Mouse (Mus musculus) stomach, postnatal 0 days (tissue): Measurements from ENCODE around the gene Smc5. TPM values are rescaled to one million over a fixed set of nuclear protein-coding genes. Genes with fewer than 3 reads are reported as not detected.

Source experiments
- ATAC-seq: fragments of 200-750 bp; cut with Nextera tagmentation; 2 replicates; pipeline ENCODE4 v1.8.0; 2017; ENCODE audit not compliant: low FRiP score, low TSS enrichment
- DNase-seq: peaks from one replicate; pipeline ENCODE4 v3.0.0-alpha.2; 2016; ENCODE audit warnings: low spot score
- H3K27ac ChIP-seq: fragments of 300-500 bp; sonication (generic); replicated peaks from 2 replicates; pipeline ENCODE4 v1.5.1; 2014; ENCODE audit warnings: mild to moderate bottlenecking, control low read depth
- H3K27me3 ChIP-seq: fragments of 300-500 bp; sonication (generic); 2 replicates; pipeline ENCODE4 v1.6.1; 2014; ENCODE audit warnings: low read length; ENCODE audit not compliant: control insufficient read depth, insufficient read depth
- H3K36me3 ChIP-seq: fragments of 300-500 bp; sonication (generic); 2 replicates; pipeline ENCODE4 v1.6.1; 2014; ENCODE audit warnings: low read length, mixed read lengths; ENCODE audit not compliant: control insufficient read depth, insufficient read depth
- H3K4me1 ChIP-seq: fragments of 300-500 bp; sonication (generic); replicated peaks from 2 replicates; pipeline ENCODE4 v1.6.1; 2014; ENCODE audit warnings: antibody characterized with exemption; ENCODE audit not compliant: control insufficient read depth, insufficient read depth
- H3K4me2 ChIP-seq: fragments of 300-500 bp; sonication (generic); replicated peaks from 2 replicates; pipeline ENCODE4 v1.6.1; 2014; ENCODE audit warnings: low read depth, mild to moderate bottlenecking, control low read depth, moderate library complexity
- H3K4me3 ChIP-seq: fragments of 300-500 bp; sonication (generic); 2 replicates; pipeline ENCODE4 v1.5.1; 2014; ENCODE audit warnings: low read depth, low read length, control low read depth
- H3K9ac ChIP-seq: fragments of 300-500 bp; sonication (generic); 2 replicates; pipeline ENCODE4 v1.6.1; 2014; ENCODE audit warnings: mild to moderate bottlenecking, low read length, control low read depth, mixed read lengths
- H3K9me3 ChIP-seq: fragments of 300-500 bp; sonication (generic); 2 replicates; pipeline ENCODE4 v1.6.1; 2016; ENCODE audit warnings: low read length; ENCODE audit not compliant: control insufficient read depth
- CTCF ChIP-seq: IDR thresholded peaks from 2 replicates; pipeline ENCODE4 v1.5.1; 2016; ENCODE audit warnings: antibody characterized with exemption, low read depth, mild to moderate bottlenecking, moderate library complexity
- EP300 ChIP-seq: optimal IDR thresholded peaks from 2 replicates; pipeline ENCODE3; 2016; ENCODE audit warnings: antibody characterized with exemption
- WGBS: fragments of 180-500 bp; shearing (Covaris S2); extraction: QIAGEN DNeasy Blood & Tissue Kit; methylation state at CpG from one replicate; pipeline ENCODE4 v1.1.7; 2014; 5-methylcytosine and 5-hydroxymethylcytosine counted together
- polyA plus RNA-seq: library from polyadenylated mRNA; unstranded; fragments of >200 nt; fragmentation: Nextera tagmentation; extraction: Ambion mirVana; gene quantifications from 2 replicates; pipeline ENCODE4 v1.2.1, GENCODE M21; 2015

Smc5 gene
- polyA plus RNA-seq, 1 experiment from 2014 or later: 8.3 TPM

GRCm38 (mm10) chr19:23164651-23165240 is 109.0 kb downstream of the Smc5 start:
- Histone ChIP-seq H3K9ac (no peak overlapping the region), H3K27ac (no peak overlapping the region), H3K4me2 (no peak overlapping the region), H3K9me3 (no peaks in the 10 kb centered on the region), H3K27me3 (no peaks in the 10 kb centered on the region), H3K4me1 (peaks cover 4% of the 10 kb centered on the region; the same call in 1 of the 2 replicates), H3K4me3 (no peak overlapping the region), H3K36me3 (peaks cover 7% of the 10 kb centered on the region)
- DNase-seq: no peak
- no peak for ATAC-seq
- TF ChIP-seq EP300: no peak
- 95% methylated on average over 16 of the region's 16 CpGs for WGBS

GRCm38 (mm10) chr19:23163361-23163760 is 110.3 kb downstream of the Smc5 start:
- H3K36me3 ChIP-seq: peaks cover 7% of the 10 kb centered on the region
- DNase-seq (no peak), ATAC-seq (no peak)
- H3K4me2 ChIP-seq: no peak overlapping the region
- H3K9ac ChIP-seq: no peak overlapping the region
- H3K4me1 ChIP-seq: peaks cover 7% of the 10 kb centered on the region; the same call in 1 of the 2 replicates
- H3K27ac ChIP-seq: no peak overlapping the region
- 68% methylated on average over 3 of the region's 3 CpGs for WGBS
- H3K27me3 ChIP-seq: no peaks in the 10 kb centered on the region
- H3K9me3 ChIP-seq: no peaks in the 10 kb centered on the region
- TF ChIP-seq EP300 (no peak), CTCF (no peak)
- H3K4me3 ChIP-seq: no peak overlapping the region

GRCm38 (mm10) chr19:23162877-23163276 is 110.8 kb downstream of the Smc5 start:
- ATAC-seq: 0 out of 2 replicates have a peak, but pooled peaks have one; percentile 13
- peaks cover 7% of the 10 kb centered on the region; the same call in 1 of the 2 replicates for H3K4me1 ChIP-seq

GRCm38 (mm10) chr19:23162387-23162809 is 111.3 kb downstream of the Smc5 start:
- 25% methylated on average over 8 of the region's 8 CpGs for WGBS

More at GRCm38 (mm10) chr19:23162877-23163276, 110.8 kb downstream of the Smc5 start:
- no peak overlapping the region for H3K4me2 ChIP-seq
- H3K4me3 ChIP-seq: no peak overlapping the region
- H3K27me3 ChIP-seq: no peaks in the 10 kb centered on the region
- no peak for TF ChIP-seq EP300
- TF ChIP-seq CTCF: no peak
- H3K36me3 ChIP-seq: peaks cover 3% of the 10 kb centered on the region; the same call in 1 of the 2 replicates
- no peak for DNase-seq
- no peaks in the 10 kb centered on the region for H3K9me3 ChIP-seq
- no peak overlapping the region for H3K9ac ChIP-seq
- no peak overlapping the region for H3K27ac ChIP-seq
- WGBS: 84% methylated on average over 6 of the region's 6 CpGs

GRCm38 (mm10) chr19:23159780-23160395 is 113.8 kb downstream of the Smc5 start:
- Histone ChIP-seq H3K27ac (no peak overlapping the region), H3K36me3 (peaks cover 3% of the 10 kb centered on the region; the same call in 1 of the 2 replicates), H3K4me1 (peaks cover 7% of the 10 kb centered on the region; the same call in 1 of the 2 replicates), H3K4me3 (no peak overlapping the region), H3K4me2 (no peak overlapping the region), H3K27me3 (no peaks in the 10 kb centered on the region), H3K9me3 (no peaks in the 10 kb centered on the region), H3K9ac (no peak overlapping the region)
- no peak for ATAC-seq
- TF ChIP-seq EP300 (no peak), CTCF (no peak)
- WGBS: 56% methylated on average over 10 of the region's 10 CpGs
- DNase-seq: no peak

More at GRCm38 (mm10) chr19:23162387-23162809, 111.3 kb downstream of the Smc5 start:
- no peaks in the 10 kb centered on the region for H3K9me3 ChIP-seq
- H3K27me3 ChIP-seq: no peaks in the 10 kb centered on the region
- no peak for DNase-seq
- no peak overlapping the region for H3K27ac ChIP-seq
- 0 out of 2 replicates have a peak, but pooled peaks have one; percentile 8 for ATAC-seq
- H3K36me3 ChIP-seq: peaks cover 3% of the 10 kb centered on the region; the same call in 1 of the 2 replicates
- no peak overlapping the region for H3K9ac ChIP-seq
- TF ChIP-seq EP300 (no peak), CTCF (no peak)
- H3K4me2 ChIP-seq: no peak overlapping the region
- no peak overlapping the region for H3K4me3 ChIP-seq
- H3K4me1 ChIP-seq: peaks cover 7% of the 10 kb centered on the region; the same call in 1 of the 2 replicates

Other genes with a start within 250 kb of the Smc5 start
- gene Klf9, start 132.7 kb downstream of the Smc5 start, polyA plus RNA-seq: 11.3 and 17.4 TPM in 2 replicates
- 3.9 and 5.1 TPM in 2 replicates for gene Mamdc2, start 174.5 kb upstream of the Smc5 start, polyA plus RNA-seq